Mouse (Mus musculus) forebrain, embryonic 15.5 days (tissue): ENCODE results near the gene Fam172a. TPM values are rescaled to one million over a fixed set of nuclear protein-coding genes. Genes with fewer than 3 reads are reported as not detected.

Experiments
- ATAC-seq: fragments of 200-750 bp; cut with Nextera tagmentation; replicated peaks from 2 replicates; pipeline ENCODE4 v1.8.0; 2017; ENCODE audit warnings: mild to moderate bottlenecking, moderate TSS enrichment, moderate library complexity
- H3K27ac ChIP-seq: fragments of 300-500 bp; sonication (generic); replicated peaks from 2 replicates; pipeline ENCODE4 v1.5.1; 2015; ENCODE audit warnings: mild to moderate bottlenecking, inconsistent platforms
- H3K27me3 ChIP-seq: fragments of 300-500 bp; sonication (generic); 2 replicates; pipeline ENCODE4 v1.6.1; 2015; ENCODE audit warnings: inconsistent platforms
- H3K36me3 ChIP-seq: fragments of 300-500 bp; sonication (generic); 2 replicates; pipeline ENCODE4 v1.6.1; 2015; ENCODE audit warnings: mild to moderate bottlenecking, inconsistent platforms
- H3K4me1 ChIP-seq: fragments of 300-500 bp; sonication (generic); 2 replicates; pipeline ENCODE4 v1.6.1; 2015; ENCODE audit warnings: inconsistent platforms
- H3K4me2 ChIP-seq: fragments of 300-500 bp; sonication (generic); replicated peaks from 2 replicates; pipeline ENCODE4 v1.6.1; 2015; ENCODE audit warnings: mild to moderate bottlenecking, inconsistent platforms
- H3K4me3 ChIP-seq: fragments of 300-500 bp; sonication (generic); 2 replicates; pipeline ENCODE4 v1.5.1; 2015; ENCODE audit warnings: mild to moderate bottlenecking, inconsistent platforms
- H3K9ac ChIP-seq: fragments of 300-500 bp; sonication (generic); replicated peaks from 2 replicates; pipeline ENCODE4 v1.6.1; 2015; ENCODE audit warnings: mild to moderate bottlenecking, inconsistent platforms
- H3K9me3 ChIP-seq: fragments of 300-500 bp; sonication (generic); 2 replicates; pipeline ENCODE4 v1.6.1; 2016; ENCODE audit warnings: inconsistent platforms
- WGBS: fragments of 180-500 bp; shearing (Covaris S2); methylation state at CpG from one replicate; pipeline ENCODE4 v1.1.7; 2015; ENCODE audit warnings: mixed read lengths; 5-methylcytosine and 5-hydroxymethylcytosine counted together
- polyA plus RNA-seq: library from polyadenylated mRNA; unstranded; fragments of >200 nt; fragmentation: Nextera tagmentation; extraction: Ambion mirVana; gene quantifications from 2 replicates; pipeline ENCODE4 v1.2.1, GENCODE M21; 2015

Gene Fam172a
- polyA plus RNA-seq, 1 experiment from 2014 or later, result 58.8 TPM

DNA sequence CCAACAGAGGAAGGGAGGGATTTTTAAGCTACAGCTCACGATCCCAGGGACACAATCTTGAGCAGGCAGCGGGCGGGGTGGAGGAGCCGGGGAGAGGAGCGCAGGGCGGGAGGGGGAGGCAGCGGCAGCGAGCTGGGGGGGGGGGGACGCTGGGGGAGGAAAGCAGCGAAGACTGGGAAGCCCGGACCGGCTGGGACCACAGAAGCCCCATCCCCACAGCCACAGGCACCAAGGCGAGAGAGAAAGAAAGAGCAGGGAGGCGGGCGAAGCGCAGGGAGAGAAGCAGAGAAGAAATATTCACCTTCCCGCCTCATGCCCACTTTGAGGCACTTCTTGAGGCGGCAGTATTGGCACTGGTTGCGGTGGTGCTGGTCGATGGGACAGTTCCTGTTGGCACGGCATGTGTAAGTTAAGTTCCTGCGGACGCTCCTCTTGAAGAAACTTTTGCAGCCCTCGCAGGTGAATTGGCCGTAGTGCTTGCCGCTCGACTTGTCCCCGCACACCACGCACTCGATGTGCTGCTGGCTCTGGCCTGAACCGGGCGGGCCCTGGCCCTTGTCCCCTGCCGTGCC lies 496.1 kb downstream of the Fam172a start:
- Histone ChIP-seq H3K4me1 (peaks cover 14% of the 10 kb centered on the region), H3K36me3 (no peaks in the 10 kb centered on the region), H3K27ac (peak overlapping the region; percentile 100), H3K4me3 (peak overlapping the region; percentile 89), H3K9me3 (no peaks in the 10 kb centered on the region), H3K4me2 (peak overlapping the region; percentile 71), H3K27me3 (no peaks in the 10 kb centered on the region), H3K9ac (peak overlapping the region; percentile 99)
- WGBS, result 0% methylated on average over 32 of the region's 33 CpGs
- no peak for ATAC-seq

DNA sequence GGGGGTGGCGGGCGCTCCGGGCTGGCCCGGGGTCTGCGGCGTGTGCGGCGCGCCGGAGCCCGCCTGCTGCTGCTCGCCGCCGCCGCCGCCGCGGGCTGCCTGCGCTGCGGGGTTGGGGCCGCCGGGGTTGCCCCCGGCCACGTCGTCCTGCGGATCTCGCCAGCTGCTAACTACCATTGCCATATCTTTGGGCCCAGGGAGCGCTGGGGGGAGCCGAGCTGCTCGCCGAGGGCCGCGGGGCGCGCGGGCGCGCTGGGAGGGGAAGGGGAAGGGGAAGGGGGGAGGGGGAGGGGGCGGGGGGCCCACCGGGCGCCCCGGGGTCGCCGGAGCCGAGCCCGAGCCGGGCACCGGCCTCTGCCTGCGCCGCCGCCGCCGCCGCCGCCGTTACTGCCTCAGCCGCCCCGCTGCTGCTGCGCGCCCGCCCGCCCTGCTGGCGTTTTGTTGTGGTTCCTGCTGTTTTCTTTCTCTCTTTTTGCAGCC lies 496.6 kb downstream of the Fam172a start:
- WGBS, result 2% methylated on average over 46 of the region's 63 CpGs
- Histone ChIP-seq H3K4me1 (peaks cover 9% of the 10 kb centered on the region), H3K27me3 (no peaks in the 10 kb centered on the region), H3K27ac (peak overlapping the region; percentile 100), H3K9me3 (no peaks in the 10 kb centered on the region), H3K9ac (peak overlapping the region; percentile 99), H3K36me3 (no peaks in the 10 kb centered on the region), H3K4me3 (peak overlapping the region; percentile 89), H3K4me2 (peak overlapping the region; percentile 71)
- ATAC-seq, result no peak

GRCm38 (mm10) chr13:78198871-78199641 lies 497.2 kb downstream of the Fam172a start:
- under 1% methylated on average over 63 of the region's 92 CpGs for WGBS
- peak; percentile 1 for ATAC-seq
- peaks cover 6% of the 10 kb centered on the region; the same call in 1 of the 2 replicates for H3K4me1 ChIP-seq

DNA sequence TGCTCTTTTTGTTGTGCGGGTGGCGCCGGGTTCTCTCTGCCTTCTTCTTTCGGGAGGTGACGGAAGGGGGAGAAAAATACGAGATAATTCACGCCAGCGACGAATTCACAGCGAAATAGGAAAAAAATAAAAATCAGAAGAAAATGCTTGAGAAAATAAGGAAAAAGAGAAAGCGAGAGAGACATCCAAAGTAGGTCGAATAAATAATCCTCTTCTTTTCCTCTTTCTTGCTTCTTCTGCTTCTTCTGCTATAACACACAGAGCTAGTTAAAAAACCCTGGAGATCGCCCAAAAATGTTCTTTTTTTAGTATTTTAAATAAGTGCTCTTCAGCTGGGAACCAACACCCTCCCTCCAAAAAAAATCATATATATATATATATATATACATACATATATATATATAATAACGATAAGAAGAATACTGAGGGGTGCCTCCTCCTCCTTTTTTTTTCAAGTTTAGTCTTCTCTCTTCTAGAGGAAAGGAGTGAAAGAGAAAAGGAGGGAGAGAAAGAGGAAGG lies 497.9 kb downstream of the Fam172a start, which contains the start of gene Nr2f1:
TSS of gene Nr2f1 (minus strand) at position 116 of the 519 bp plus-strand sequence.
- Histone ChIP-seq H3K4me2 (peak within 1 kb of the TSS; percentile 71), H3K4me1 (peaks cover 12% of the 10 kb centered on the region), H3K27me3 (no peaks in the 10 kb centered on the region), H3K9ac (peak within 1 kb of the TSS; percentile 99), H3K36me3 (no peaks in the 10 kb centered on the region), H3K9me3 (no peaks in the 10 kb centered on the region), H3K4me3 (peak within 1 kb of the TSS; percentile 89), H3K27ac (peak within 1 kb of the TSS; percentile 100)
- WGBS, result under 1% methylated on average over 14 of the region's 14 CpGs
- no peak for ATAC-seq

More at GRCm38 (mm10) chr13:78198871-78199641, 497.2 kb downstream of the Fam172a start:
- no peaks in the 10 kb centered on the region for H3K36me3 ChIP-seq
- H3K4me3 ChIP-seq, result peak overlapping the region; percentile 89
- H3K27me3 ChIP-seq, result no peaks in the 10 kb centered on the region
- H3K27ac ChIP-seq, result peak overlapping the region; percentile 100
- no peaks in the 10 kb centered on the region for H3K9me3 ChIP-seq
- H3K4me2 ChIP-seq, result peak overlapping the region; percentile 71
- peak overlapping the region; percentile 99 for H3K9ac ChIP-seq

GRCm38 (mm10) chr13:78200407-78200806 lies 498.6 kb downstream of the Fam172a start:
- Histone ChIP-seq H3K4me3 (peak overlapping the region; percentile 89), H3K27ac (peak overlapping the region; percentile 100), H3K4me2 (peak overlapping the region; percentile 71), H3K4me1 (peaks cover 15% of the 10 kb centered on the region), H3K36me3 (no peaks in the 10 kb centered on the region), H3K27me3 (no peaks in the 10 kb centered on the region), H3K9me3 (no peaks in the 10 kb centered on the region), H3K9ac (peak overlapping the region; percentile 99; the same call in 1 of the 2 replicates)
- under 1% methylated on average over 8 of the region's 9 CpGs for WGBS
- peak; percentile 38 for ATAC-seq

DNA sequence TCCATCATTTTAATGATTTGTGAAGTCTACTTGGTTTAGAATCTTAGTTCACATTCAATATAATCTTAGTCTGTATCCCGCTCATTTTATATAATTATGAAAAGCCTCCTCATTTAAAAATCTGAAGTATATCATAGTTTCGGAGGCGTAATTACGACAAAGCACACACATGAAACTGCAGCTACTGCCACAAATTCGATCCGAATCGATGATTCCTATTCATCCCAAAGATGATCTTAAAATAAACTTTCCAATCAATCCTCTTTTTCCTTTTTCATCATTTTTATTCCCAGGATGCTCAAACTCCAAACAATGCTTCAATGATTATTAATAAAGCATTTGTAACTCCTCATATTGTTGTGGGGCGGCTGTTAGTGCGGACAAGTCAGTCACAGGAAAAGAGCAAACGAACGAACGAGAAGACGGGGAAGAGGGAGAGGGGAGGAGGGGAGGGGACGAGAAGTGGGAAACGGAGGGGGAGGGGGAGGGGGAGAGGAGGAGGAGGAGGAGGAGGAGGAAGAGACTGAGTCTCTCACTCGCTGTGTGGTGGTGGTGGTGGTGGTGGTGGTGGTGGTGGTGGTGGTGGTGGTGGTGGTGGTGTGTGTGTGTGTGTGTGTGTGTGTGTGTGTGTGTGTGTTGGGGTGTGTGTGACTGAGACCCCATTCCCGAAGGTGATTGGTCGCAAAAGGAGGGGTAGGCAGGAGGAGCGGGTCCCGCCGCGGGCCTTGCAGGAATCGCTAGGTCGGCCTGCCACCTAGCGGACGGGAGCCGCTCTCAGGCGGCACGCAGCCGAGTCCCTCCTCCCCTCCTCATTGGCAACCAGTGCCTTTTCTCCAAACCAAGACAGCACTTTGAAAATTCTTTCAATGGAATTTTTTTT lies 499.4 kb downstream of the Fam172a start:
- Histone ChIP-seq H3K27me3 (no peaks in the 10 kb centered on the region), H3K9ac (peak overlapping the region; percentile 82), H3K27ac (peak overlapping the region; percentile 100), H3K9me3 (no peaks in the 10 kb centered on the region), H3K4me3 (peak overlapping the region; percentile 89), H3K4me2 (peak overlapping the region; percentile 71), H3K4me1 (peaks cover 16% of the 10 kb centered on the region), H3K36me3 (no peaks in the 10 kb centered on the region)
- peak; percentile 67 for ATAC-seq
- WGBS, result under 1% methylated on average over 26 of the region's 30 CpGs

GRCm38 (mm10) chr13:78201871-78202565 lies 500.2 kb downstream of the Fam172a start:
- Histone ChIP-seq H3K4me2 (peak overlapping the region; percentile 71), H3K4me1 (peaks cover 17% of the 10 kb centered on the region), H3K9me3 (no peaks in the 10 kb centered on the region), H3K27me3 (no peaks in the 10 kb centered on the region), H3K27ac (peak overlapping the region; percentile 100), H3K9ac (peak overlapping the region; percentile 82), H3K4me3 (peak overlapping the region; percentile 89), H3K36me3 (no peaks in the 10 kb centered on the region)
- ATAC-seq, result peak; percentile 44
- under 1% methylated on average over 22 of the region's 22 CpGs for WGBS

DNA sequence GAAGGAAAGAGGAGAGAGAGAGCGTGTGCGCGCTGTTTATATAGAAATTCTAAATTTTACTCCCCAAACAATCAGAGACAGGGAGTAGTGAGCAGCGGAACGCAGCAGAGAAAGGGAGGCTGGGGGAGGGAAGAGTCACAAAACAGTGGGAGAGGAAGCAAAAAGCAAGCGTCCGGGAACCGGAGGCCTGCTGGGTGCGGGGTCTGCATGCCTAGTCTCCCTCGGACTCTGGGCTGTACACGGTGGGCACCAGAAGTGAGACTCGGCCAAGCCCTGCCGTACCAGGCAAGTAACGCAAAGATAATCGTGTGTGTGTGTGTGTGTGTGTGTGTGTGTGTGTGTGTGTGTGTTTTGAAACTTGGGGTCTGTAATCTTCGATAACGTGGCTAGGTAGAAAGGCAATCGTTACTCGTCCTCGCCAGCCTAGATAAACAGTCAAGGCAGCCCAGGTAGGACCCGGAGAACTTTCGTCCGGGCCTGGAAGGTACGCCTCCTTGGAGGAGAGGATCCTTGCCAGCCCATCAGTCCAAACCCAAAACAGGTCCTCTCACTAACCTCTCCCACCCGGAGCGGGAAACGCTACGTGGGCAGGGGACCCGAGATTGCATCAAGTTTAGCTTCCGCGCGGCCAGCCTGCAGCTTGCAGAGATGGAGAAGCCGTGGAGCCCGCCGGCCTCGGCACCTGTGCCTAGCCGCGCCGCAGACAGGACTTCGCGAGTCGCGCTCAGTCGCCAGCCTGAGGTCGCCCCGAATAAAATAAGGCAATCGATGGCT lies 500.9 kb downstream of the Fam172a start:
- WGBS, result under 1% methylated on average over 47 of the region's 47 CpGs

DNA sequence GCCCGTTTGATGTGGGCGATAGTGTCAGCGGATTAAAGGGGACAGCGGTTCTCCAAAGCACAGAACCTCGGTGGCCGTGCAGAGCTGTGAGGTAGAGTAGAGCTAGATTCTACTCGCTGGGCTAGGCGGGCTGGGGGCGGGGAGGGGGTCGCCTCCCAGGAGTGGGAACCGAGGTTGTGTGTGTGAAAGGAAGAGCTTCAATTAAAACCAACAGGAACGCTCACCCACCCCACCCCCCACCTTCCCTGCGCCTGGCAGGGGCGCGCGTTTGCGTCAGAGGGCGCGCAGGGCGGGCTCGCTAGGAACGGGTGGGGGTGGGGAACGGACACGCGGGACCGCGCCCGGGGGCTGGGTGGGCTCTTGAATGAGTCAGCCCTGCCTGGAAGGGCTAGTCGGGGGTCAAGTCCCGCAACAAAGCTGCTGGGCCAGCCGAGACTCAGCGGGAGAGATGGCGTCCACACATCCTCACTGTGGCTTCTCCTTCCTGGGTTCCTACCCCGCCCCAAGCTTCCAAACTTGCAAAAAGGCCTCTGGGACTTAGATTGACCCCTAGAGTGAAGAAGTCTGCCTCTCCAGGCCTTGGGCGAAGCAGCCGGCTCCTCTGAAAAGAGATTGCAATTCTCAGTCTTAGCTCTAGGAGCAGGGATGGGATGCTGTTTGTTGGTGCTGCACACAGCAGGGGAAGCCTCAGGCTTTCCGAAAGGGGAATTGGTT lies 501.7 kb downstream of the Fam172a start:
- peak overlapping the region; percentile 82 for H3K9ac ChIP-seq
- ATAC-seq, result peak; percentile 60
- peak overlapping the region; percentile 71 for H3K4me2 ChIP-seq
- peaks cover 29% of the 10 kb centered on the region for H3K4me1 ChIP-seq
- no peaks in the 10 kb centered on the region for H3K36me3 ChIP-seq
- no peaks in the 10 kb centered on the region for H3K9me3 ChIP-seq
- H3K27me3 ChIP-seq, result no peaks in the 10 kb centered on the region
- H3K4me3 ChIP-seq, result peak overlapping the region; percentile 89
- H3K27ac ChIP-seq, result peak overlapping the region; percentile 100
- WGBS, result under 1% methylated on average over 37 of the region's 37 CpGs

More for the DNA sequence above, 500.9 kb downstream of the Fam172a start:
- peaks cover 22% of the 10 kb centered on the region for H3K4me1 ChIP-seq
- peak overlapping the region; percentile 71 for H3K4me2 ChIP-seq
- H3K4me3 ChIP-seq, result peak overlapping the region; percentile 89
- H3K9me3 ChIP-seq, result no peaks in the 10 kb centered on the region
- ATAC-seq, result no peak
- H3K9ac ChIP-seq, result peak overlapping the region; percentile 82
- peak overlapping the region; percentile 100 for H3K27ac ChIP-seq
- no peaks in the 10 kb centered on the region for H3K27me3 ChIP-seq
- H3K36me3 ChIP-seq, result no peaks in the 10 kb centered on the region

DNA sequence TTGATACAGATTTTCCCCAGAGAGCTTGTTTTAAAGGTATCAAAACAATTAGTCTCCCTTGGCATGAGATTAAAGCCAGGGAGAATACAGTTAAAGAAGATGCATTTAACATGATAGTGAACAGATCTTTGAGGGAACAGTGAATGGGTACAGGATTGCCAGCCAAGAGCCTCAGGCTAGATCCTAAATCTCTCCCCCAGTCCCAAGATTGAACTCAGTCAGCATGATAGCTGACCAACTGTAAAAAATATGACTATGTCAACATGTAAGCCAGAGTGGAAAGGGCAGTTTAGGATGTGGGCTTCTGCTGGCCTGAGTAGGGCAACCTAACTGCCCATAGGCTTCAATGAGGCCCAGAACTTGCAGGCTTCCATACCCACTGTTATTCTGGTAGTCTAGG lies 503.6 kb downstream of the Fam172a start:
- Histone ChIP-seq H3K9me3 (no peaks in the 10 kb centered on the region), H3K27me3 (no peaks in the 10 kb centered on the region), H3K4me1 (peaks cover 45% of the 10 kb centered on the region), H3K4me2 (peak overlapping the region; percentile 71), H3K27ac (peak overlapping the region; percentile 100), H3K9ac (peak overlapping the region; percentile 31; the same call in 1 of the 2 replicates), H3K36me3 (no peaks in the 10 kb centered on the region), H3K4me3 (peak overlapping the region; percentile 89)
- no peak for ATAC-seq
